Mouse (Mus musculus) G1E (cell line): ENCODE measurements at regions not wholly inside any gene's neighbourhood (a gene's known extent, or its start where the extent isn't known, plus 50 kb on each side); places are given as distances from the start of the nearest gene placed in this dataset.

ENCODE experiments used
- CTCF ChIP-seq: IDR thresholded peaks from 2 replicates; pipeline ENCODE4 v1.5.1; 2012; ENCODE audit warnings: low read depth, low read length, inconsistent platforms, mixed read lengths
- GATA1 ChIP-seq: IDR thresholded peaks from 2 replicates; pipeline ENCODE4 v1.6.1; 2012; ENCODE audit warnings: borderline replicate concordance, low read length, inconsistent platforms, mixed read lengths
- POLR2AphosphoS5 ChIP-seq: IDR thresholded peaks from 2 replicates; pipeline ENCODE4 v1.6.1; 2012; ENCODE audit warnings: low read depth, low read length, inconsistent platforms; ENCODE audit not compliant: insufficient replicate concordance

- TF ChIP-seq GATA1 (no peak), CTCF (no peak), POLR2AphosphoS5 (no peak)
Measured at GRCm38 (mm10) chr10:6026317-6026716, 104.1 kb upstream of the Rgs17 start.
